Mouse (Mus musculus): ENCODE data around the gene Myo9a.

GRCm38 (mm10) chr9:59706850-59707825 lies 43.6 kb upstream of the Myo9a start:
- TF ChIP-seq MAFK (IDR thresholded peaks at IDR 0.05; ENCODE audit: insufficient read depth, low read depth, low read length) (no peak), HCFC1 (IDR thresholded peaks at IDR 0.05; ENCODE audit: borderline replicate concordance, insufficient read depth, low read length) (no peak), CHD2 (IDR thresholded peaks at IDR 0.05; ENCODE audit: low read depth, low read length) (no peak), ZNF384 (IDR thresholded peaks at IDR 0.05; ENCODE audit: low read depth, low read length) (no peak)
